ENCODE assay signal across 8 mouse cellular contexts in the genomic region with DNA sequence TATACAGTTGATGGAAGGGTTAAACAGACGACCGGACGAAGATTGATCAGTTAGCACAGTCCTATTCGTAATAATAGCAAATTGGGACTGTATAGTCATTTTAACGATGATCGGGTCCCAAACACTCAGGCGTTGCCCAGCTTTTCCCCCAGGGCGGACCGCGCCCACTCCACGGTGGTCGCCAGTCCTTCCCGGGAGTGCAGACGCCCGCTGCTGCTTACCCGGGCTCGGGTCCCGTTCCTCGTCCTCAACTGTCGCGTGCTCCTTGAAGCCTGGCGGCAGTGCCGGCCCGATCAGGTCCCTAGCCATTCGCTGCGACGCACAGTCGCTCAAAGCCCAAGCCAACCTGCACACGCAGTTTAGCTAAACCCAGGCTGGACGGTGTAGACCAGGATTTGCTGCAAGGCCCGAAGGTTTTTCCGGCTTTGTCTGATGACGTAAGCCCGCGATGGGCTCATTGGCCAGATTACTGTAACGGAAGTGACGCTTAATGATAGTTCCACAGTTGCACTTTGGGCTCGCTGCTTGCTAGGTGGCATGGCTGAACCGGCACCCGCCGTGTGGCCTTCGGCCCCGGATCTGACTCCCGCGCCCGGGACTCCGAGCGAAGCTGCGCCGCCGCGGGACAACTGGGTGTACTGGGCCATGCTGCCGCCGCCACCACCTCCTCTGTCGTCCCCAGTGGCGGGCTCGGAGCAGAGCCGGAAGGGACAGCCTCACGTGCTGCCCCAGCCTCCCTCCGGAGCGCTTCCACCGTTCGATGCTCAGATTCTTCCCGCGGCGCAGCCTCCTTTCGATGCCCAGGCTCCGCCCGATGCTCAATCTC. TPM values are rescaled to one million over a fixed set of nuclear protein-coding genes. Genes with fewer than 3 reads are reported as not detected.
DNase-seq lines count a peak whose midpoint lies in the region; ATAC-seq lines count a peak whose summit lies in the region.

Gpalpp1 (minus strand) TSS at position 365 of the 826 bp plus-strand sequence.
Nufip1 (plus strand) TSS at position 496 of the 826 bp plus-strand sequence.

- peak; percentile 92 for DNase-seq in adipocyte (ENCODE audit: low spot score)
- peak; percentile 98 for DNase-seq in embryo, embryonic 10 days (ENCODE audit: low spot score)
- DNase-seq in gastrocnemius, postnatal 10 days = peak; percentile 76
- DNase-seq in induced T-regulatory cell, adult 2 months (ENCODE audit: low read depth) = peak; percentile 97
- peak; percentile 85 to 94 for DNase-seq in left cerebral cortex, adult 9 months (ENCODE audit: low spot score in 2 of 2)
- peak; percentile 81 for DNase-seq in right cerebral cortex, postnatal 14 days
- peak; percentile 77 to 89 for DNase-seq in urinary bladder, postnatal 36 days (ENCODE audit: low spot score in 2 of 2)

- ATAC-seq in megakaryocyte progenitor cell, adult 5-6 weeks (replicated peaks; ENCODE audit: poor library complexity) = peak; percentile 94

RNA-seq across cellular contexts. Expression of gene Gpalpp1, which starts in this region (rescaled TPM):
- 1 to 10 TPM; 7.9 to 8.6 TPM for total RNA-seq in gastrocnemius, postnatal 10 days (2021)
- total RNA-seq in megakaryocyte progenitor cell, adult 5-6 weeks (2015) = 18.4 and 21.6 TPM in 2 replicates
- 36.7 and 37.2 TPM in 2 replicates for total RNA-seq in megakaryocyte progenitor cell, adult 5-6 weeks (2017)

RNA-seq across cellular contexts. Expression of gene Nufip1, which starts in this region (rescaled TPM):
- 1 to 10 TPM; 4.5 to 4.8 TPM for total RNA-seq in gastrocnemius, postnatal 10 days (2021)
- 23.1 and 25.2 TPM in 2 replicates for total RNA-seq in megakaryocyte progenitor cell, adult 5-6 weeks (2015)
- total RNA-seq in megakaryocyte progenitor cell, adult 5-6 weeks (2017) = 23.5 and 28.7 TPM in 2 replicates

Comparison
In these comparisons a context has a peak if more than half of its experiments do, and no peak if none do; other contexts are left out.
1. Peak in every context shown above with its lines: DNase-seq and ATAC-seq.
2. RNA of gene Nufip1 (total RNA-seq): 23.1 to 28.7 TPM in megakaryocyte progenitor cell, adult 5-6 weeks; 4.5 to 4.8 TPM in gastrocnemius, postnatal 10 days; every median in the first group is over 4 times any median in the second.